Mouse (Mus musculus) midbrain, embryonic 13.5 days (tissue): ENCODE data around the gene Ano6. TPM values are rescaled to one million over a fixed set of nuclear protein-coding genes. Genes with fewer than 3 reads are reported as not detected.

ENCODE experiments used
- ATAC-seq: fragments of 200-750 bp; cut with Nextera tagmentation; 2 replicates; pipeline ENCODE4 v1.8.0; 2017; ENCODE audit warnings: mild to moderate bottlenecking, moderate TSS enrichment, moderate library complexity
- H3K27ac ChIP-seq: fragments of 300-500 bp; sonication (generic); 2 replicates; pipeline ENCODE4 v1.5.1; 2015; ENCODE audit warnings: inconsistent platforms, mild to moderate bottlenecking, moderate library complexity
- H3K27me3 ChIP-seq: fragments of 300-500 bp; sonication (generic); 2 replicates; pipeline ENCODE4 v1.6.1; 2015; ENCODE audit warnings: mild to moderate bottlenecking, inconsistent platforms
- H3K36me3 ChIP-seq: fragments of 300-500 bp; sonication (generic); 2 replicates; pipeline ENCODE4 v1.6.1; 2015; ENCODE audit warnings: mild to moderate bottlenecking, inconsistent platforms
- H3K4me1 ChIP-seq: fragments of 300-500 bp; sonication (generic); replicated peaks from 2 replicates; pipeline ENCODE4 v1.6.1; 2015; ENCODE audit warnings: inconsistent platforms
- H3K4me2 ChIP-seq: fragments of 300-500 bp; sonication (generic); replicated peaks from 2 replicates; pipeline ENCODE4 v1.6.1; 2015; ENCODE audit warnings: moderate library complexity, mild to moderate bottlenecking, inconsistent platforms
- H3K4me3 ChIP-seq: fragments of 300-500 bp; sonication (generic); replicated peaks from 2 replicates; pipeline ENCODE4 v1.5.1; 2015; ENCODE audit warnings: mild to moderate bottlenecking, inconsistent platforms
- H3K9ac ChIP-seq: fragments of 300-500 bp; sonication (generic); replicated peaks from 2 replicates; pipeline ENCODE4 v1.6.1; 2015; ENCODE audit warnings: mild to moderate bottlenecking, inconsistent platforms
- H3K9me3 ChIP-seq: fragments of 300-500 bp; sonication (generic); 2 replicates; pipeline ENCODE4 v1.6.1; 2016; ENCODE audit warnings: mild to moderate bottlenecking, inconsistent platforms
- WGBS: fragments of 180-500 bp; shearing (Covaris S2); methylation state at CpG from one replicate; pipeline ENCODE4 v1.1.7; 2015; 5-methylcytosine and 5-hydroxymethylcytosine counted together
- polyA plus RNA-seq: library from polyadenylated mRNA; unstranded; fragments of >200 nt; fragmentation: Nextera tagmentation; extraction: Ambion mirVana; gene quantifications from 2 replicates; pipeline ENCODE4 v1.2.1, GENCODE M21; 2015

Ano6 gene
- polyA plus RNA-seq, 1 experiment from 2014 or later: 26.8 TPM

GRCm38 (mm10) chr15:95895699-95896098, 105.1 kb downstream of the Ano6 start:
- 97% methylated on average over 7 of the region's 7 CpGs for WGBS
- no peak for ATAC-seq
- Histone ChIP-seq H3K36me3 (0 out of 2 replicates have a peak, but pooled peaks cover 6% of the 10 kb centered on the region), H3K4me3 (no peak overlapping the region), H3K9me3 (no peaks in the 10 kb centered on the region), H3K27me3 (no peaks in the 10 kb centered on the region), H3K27ac (no peak overlapping the region), H3K9ac (no peak overlapping the region), H3K4me2 (no peak overlapping the region), H3K4me1 (no peaks in the 10 kb centered on the region)

- 79% methylated on average over 12 of the region's 12 CpGs for WGBS
- Histone ChIP-seq H3K4me3 (no peak overlapping the region), H3K9me3 (no peaks in the 10 kb centered on the region), H3K27ac (no peak overlapping the region), H3K27me3 (no peaks in the 10 kb centered on the region), H3K9ac (no peak overlapping the region), H3K4me1 (no peaks in the 10 kb centered on the region), H3K36me3 (0 out of 2 replicates have a peak, but pooled peaks cover 6% of the 10 kb centered on the region), H3K4me2 (no peak overlapping the region)
- no peak for ATAC-seq
These were observed 107.0 kb downstream of the Ano6 start for GRCm38 (mm10) chr15:95897653-95898052.

GRCm38 (mm10) chr15:95898438-95898837, 107.8 kb downstream of the Ano6 start:
- no peak overlapping the region for H3K4me3 ChIP-seq
- no peak overlapping the region for H3K9ac ChIP-seq
- H3K9me3 ChIP-seq: no peaks in the 10 kb centered on the region
- H3K36me3 ChIP-seq: 0 out of 2 replicates have a peak, but pooled peaks cover 6% of the 10 kb centered on the region
- H3K27ac ChIP-seq: no peak overlapping the region
- no peaks in the 10 kb centered on the region for H3K27me3 ChIP-seq
- H3K4me1 ChIP-seq: peaks cover under 1% of the 10 kb centered on the region
- no peak for ATAC-seq
- 95% methylated on average over 6 of the region's 6 CpGs for WGBS
- no peak overlapping the region for H3K4me2 ChIP-seq

DNA sequence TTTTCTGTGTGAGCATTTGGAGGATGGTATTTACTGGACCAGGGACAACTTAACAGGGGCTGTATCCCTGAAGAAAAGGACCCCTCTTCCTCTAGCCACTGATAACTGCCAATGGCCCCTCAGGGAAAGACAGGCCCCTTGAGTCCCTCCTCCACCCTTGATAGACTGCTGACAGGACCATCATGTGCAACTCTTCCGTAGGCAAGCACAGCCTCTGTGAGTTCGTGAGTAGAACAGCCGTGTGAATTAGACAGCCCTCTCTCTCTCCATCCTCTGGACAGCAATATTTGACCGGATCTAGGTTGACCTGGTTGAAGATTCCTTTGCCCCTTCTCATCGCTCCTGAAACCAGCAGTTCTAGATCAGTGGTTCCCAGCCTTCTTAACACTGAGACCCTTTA, 111.8 kb downstream of the Ano6 start:
- no peak for ATAC-seq
- H3K4me3 ChIP-seq: no peak overlapping the region
- peaks cover 13% of the 10 kb centered on the region for H3K4me1 ChIP-seq
- WGBS: 94% methylated on average over 5 of the region's 5 CpGs
- H3K4me2 ChIP-seq: no peak overlapping the region
- H3K36me3 ChIP-seq: no peaks in the 10 kb centered on the region
- no peak overlapping the region for H3K9ac ChIP-seq
- H3K27ac ChIP-seq: no peak overlapping the region
- no peaks in the 10 kb centered on the region for H3K9me3 ChIP-seq
- no peaks in the 10 kb centered on the region for H3K27me3 ChIP-seq

- WGBS: 70% methylated on average over 14 of the region's 14 CpGs
- 0 out of 2 replicates have a peak overlapping the region, but pooled peaks have one; percentile 11 for H3K4me2 ChIP-seq
- H3K9me3 ChIP-seq: no peaks in the 10 kb centered on the region
- H3K9ac ChIP-seq: no peak overlapping the region
- H3K4me1 ChIP-seq: peaks cover 13% of the 10 kb centered on the region
- no peak for ATAC-seq
- H3K36me3 ChIP-seq: no peaks in the 10 kb centered on the region
- no peak overlapping the region for H3K27ac ChIP-seq
- no peaks in the 10 kb centered on the region for H3K27me3 ChIP-seq
- H3K4me3 ChIP-seq: no peak overlapping the region
These were observed 113.6 kb downstream of the Ano6 start for GRCm38 (mm10) chr15:95904247-95904646.

DNA sequence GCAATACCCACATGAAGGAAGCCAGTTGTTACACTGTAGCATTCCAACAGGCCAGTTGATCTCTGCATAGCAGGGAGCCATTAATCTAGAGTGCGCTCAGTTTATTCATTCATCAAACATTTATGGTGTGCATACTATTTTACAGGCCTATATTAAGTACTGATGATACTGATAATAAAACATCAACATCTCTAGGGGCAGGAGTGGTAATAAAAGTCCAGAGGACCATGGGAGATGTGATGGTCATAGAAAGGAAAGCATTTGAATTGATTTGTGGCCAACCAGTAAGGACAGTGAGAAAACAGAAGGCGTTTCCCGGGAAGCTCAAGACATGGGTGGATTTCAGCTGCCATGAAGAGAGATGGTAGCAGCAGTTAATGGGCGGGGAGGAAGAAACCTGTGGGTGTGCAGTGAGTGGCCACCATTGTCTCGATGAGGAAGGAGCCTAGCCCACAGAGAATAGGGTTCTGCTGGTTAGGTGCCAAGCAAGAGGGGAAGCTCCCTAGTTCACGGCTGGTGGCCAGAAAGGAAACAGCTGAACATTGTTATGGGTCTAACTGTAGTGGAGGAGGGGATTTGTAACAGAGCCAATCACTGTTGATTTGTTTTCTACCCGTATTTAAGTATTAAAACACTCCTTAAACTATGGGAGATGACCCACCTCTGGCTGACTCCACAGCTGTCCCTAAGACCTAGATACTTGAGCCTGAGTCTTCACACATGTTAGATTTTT, 115.5 kb downstream of the Ano6 start:
- no peak for ATAC-seq
- peaks cover 13% of the 10 kb centered on the region for H3K4me1 ChIP-seq
- H3K9ac ChIP-seq: no peak overlapping the region
- WGBS: 80% methylated on average over 7 of the region's 7 CpGs
- no peak overlapping the region for H3K27ac ChIP-seq
- no peak overlapping the region for H3K4me3 ChIP-seq
- no peak overlapping the region for H3K4me2 ChIP-seq
- no peaks in the 10 kb centered on the region for H3K9me3 ChIP-seq
- no peaks in the 10 kb centered on the region for H3K36me3 ChIP-seq
- no peaks in the 10 kb centered on the region for H3K27me3 ChIP-seq

GRCm38 (mm10) chr15:95906891-95907290, 116.2 kb downstream of the Ano6 start:
- H3K4me2 ChIP-seq: no peak overlapping the region
- no peaks in the 10 kb centered on the region for H3K27me3 ChIP-seq
- no peaks in the 10 kb centered on the region for H3K36me3 ChIP-seq
- peaks cover 13% of the 10 kb centered on the region for H3K4me1 ChIP-seq
- H3K4me3 ChIP-seq: no peak overlapping the region
- no peaks in the 10 kb centered on the region for H3K9me3 ChIP-seq
- no peak overlapping the region for H3K9ac ChIP-seq
- H3K27ac ChIP-seq: no peak overlapping the region
- no peak for ATAC-seq
- 100% methylated on average over 1 of the region's 1 CpGs for WGBS

GRCm38 (mm10) chr15:95907337-95907736, 116.7 kb downstream of the Ano6 start:
- Histone ChIP-seq H3K4me3 (no peak overlapping the region), H3K9ac (no peak overlapping the region), H3K9me3 (no peaks in the 10 kb centered on the region), H3K27me3 (no peaks in the 10 kb centered on the region), H3K27ac (no peak overlapping the region), H3K4me1 (peaks cover 13% of the 10 kb centered on the region), H3K36me3 (peaks cover 2% of the 10 kb centered on the region; the same call in 1 of the 2 replicates), H3K4me2 (no peak overlapping the region)
- 83% methylated on average over 10 of the region's 10 CpGs for WGBS
- ATAC-seq: no peak

GRCm38 (mm10) chr15:95907909-95908308, 117.3 kb downstream of the Ano6 start:
- Histone ChIP-seq H3K4me1 (peaks cover 13% of the 10 kb centered on the region), H3K4me2 (no peak overlapping the region), H3K4me3 (no peak overlapping the region), H3K36me3 (peaks cover 3% of the 10 kb centered on the region; the same call in 1 of the 2 replicates), H3K9ac (no peak overlapping the region), H3K27ac (no peak overlapping the region), H3K27me3 (no peaks in the 10 kb centered on the region), H3K9me3 (no peaks in the 10 kb centered on the region)
- no peak for ATAC-seq
- WGBS: 96% methylated on average over 1 of the region's 1 CpGs

DNA sequence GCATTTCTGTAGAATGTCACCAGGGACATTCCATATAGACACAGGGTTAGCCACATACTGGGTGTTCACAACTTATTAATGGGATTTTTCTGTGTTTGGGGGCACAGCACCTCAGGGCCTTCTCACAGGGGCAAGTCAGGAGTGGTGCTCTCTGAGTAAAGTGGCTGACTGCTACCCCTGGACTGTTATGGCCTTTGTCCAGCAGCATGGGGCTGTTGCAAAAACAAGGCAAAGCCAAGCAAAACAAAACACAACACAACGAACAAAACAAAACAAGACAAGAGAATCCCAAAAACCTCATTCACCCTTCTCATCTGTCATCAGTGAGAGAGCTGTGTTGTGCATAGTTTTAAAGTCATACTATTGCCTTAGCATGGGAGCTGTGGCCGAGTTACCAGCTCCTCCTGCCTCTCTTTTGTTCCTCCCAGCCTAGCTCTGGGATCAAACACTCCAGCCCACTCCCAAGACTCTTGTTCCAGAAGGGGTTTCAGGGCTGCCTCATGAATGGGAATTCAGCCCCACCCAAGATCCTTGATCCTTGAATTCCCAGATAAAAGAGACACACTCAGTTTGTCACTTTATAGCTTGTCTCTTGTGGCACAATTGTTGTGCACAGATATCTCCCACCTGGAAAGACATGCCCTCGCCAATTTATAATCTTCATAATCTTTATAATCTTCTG, 119.6 kb downstream of the Ano6 start:
- Histone ChIP-seq H3K4me3 (no peak overlapping the region), H3K36me3 (peaks cover 13% of the 10 kb centered on the region), H3K27ac (no peak overlapping the region), H3K9me3 (no peaks in the 10 kb centered on the region), H3K27me3 (no peaks in the 10 kb centered on the region), H3K9ac (no peak overlapping the region), H3K4me2 (no peak overlapping the region), H3K4me1 (no peaks in the 10 kb centered on the region)
- WGBS: 61% methylated on average over 3 of the region's 3 CpGs
- ATAC-seq: no peak

DNA sequence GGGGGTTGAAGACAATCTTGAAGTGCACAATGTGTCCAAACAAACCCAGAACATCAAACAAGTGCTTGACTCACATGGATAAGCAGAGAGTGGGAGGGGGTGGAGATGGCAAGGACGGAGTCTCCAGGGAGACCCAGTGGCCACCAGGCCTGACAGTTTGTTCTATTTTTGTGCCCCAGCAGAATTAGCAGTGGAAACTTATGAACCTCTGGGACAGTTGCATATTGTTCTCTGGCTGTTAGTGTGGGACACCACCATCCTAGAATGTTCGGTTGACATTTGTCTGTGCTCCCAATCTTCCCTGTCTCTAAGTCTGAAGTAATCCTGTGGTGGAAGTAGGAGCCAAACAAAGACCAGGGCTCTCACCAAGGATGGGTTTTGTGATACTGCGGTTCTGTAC, 124.3 kb downstream of the Ano6 start:
- H3K4me1 ChIP-seq: 0 out of 2 replicates have a peak, but pooled peaks cover 1% of the 10 kb centered on the region
- no peak for ATAC-seq
- H3K9ac ChIP-seq: no peak overlapping the region
- H3K4me3 ChIP-seq: no peak overlapping the region
- H3K36me3 ChIP-seq: peaks cover 18% of the 10 kb centered on the region
- 85% methylated on average over 3 of the region's 3 CpGs for WGBS
- H3K9me3 ChIP-seq: no peaks in the 10 kb centered on the region
- H3K27me3 ChIP-seq: no peaks in the 10 kb centered on the region
- no peak overlapping the region for H3K4me2 ChIP-seq
- H3K27ac ChIP-seq: no peak overlapping the region

DNA sequence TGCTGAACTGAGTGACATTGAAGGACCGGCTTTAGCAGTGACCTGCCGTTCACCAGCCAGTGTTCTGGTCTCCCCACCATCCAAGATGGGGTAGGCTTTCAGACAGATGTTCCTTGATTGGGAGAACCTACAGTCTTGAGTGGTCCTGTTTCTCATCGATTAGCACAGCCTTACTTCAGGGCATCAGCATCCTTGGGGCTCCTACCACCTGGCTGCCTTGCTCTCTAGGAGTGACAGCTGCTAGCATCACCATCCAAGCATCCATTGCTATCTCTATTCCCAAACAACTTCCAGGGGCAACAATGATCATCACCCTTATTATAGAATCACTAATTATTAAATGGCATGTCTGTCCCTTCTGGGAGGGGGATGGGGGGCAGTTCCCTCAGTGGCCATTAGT, 124.8 kb downstream of the Ano6 start:
- no peak for ATAC-seq
- no peak overlapping the region for H3K9ac ChIP-seq
- H3K27ac ChIP-seq: no peak overlapping the region
- peaks cover 18% of the 10 kb centered on the region for H3K36me3 ChIP-seq
- no peak overlapping the region for H3K4me3 ChIP-seq
- H3K9me3 ChIP-seq: no peaks in the 10 kb centered on the region
- 95% methylated on average over 3 of the region's 3 CpGs for WGBS
- no peak overlapping the region for H3K4me2 ChIP-seq
- no peaks in the 10 kb centered on the region for H3K27me3 ChIP-seq
- 0 out of 2 replicates have a peak, but pooled peaks cover 4% of the 10 kb centered on the region for H3K4me1 ChIP-seq
